Mouse (Mus musculus): ENCODE measurements around the gene Sgms1. TPM values are rescaled to one million over a fixed set of nuclear protein-coding genes. Genes with fewer than 3 reads are reported as not detected.

Sgms1 gene
- polyA plus RNA-seq, 2 experiments = 20.8 to 36.8 TPM

DNA sequence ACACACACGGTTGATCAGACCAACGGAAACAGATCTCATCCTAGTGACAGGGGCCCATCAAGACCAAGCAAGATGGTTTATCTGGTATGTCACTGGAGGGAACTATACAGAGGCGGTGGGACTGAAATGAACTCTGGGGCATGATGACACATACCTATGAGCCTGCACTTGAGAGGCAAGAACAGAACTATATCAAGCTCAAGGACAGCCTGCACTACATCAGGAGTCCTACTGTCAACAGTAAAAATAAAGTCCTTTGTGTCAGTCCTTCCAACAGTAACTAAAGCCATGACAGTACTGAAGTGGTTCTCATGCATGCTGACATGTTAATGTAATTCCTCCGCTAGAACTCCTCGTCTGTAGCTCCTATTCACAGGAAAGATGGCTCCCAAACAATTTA lies 49.3 kb downstream of the Sgms1 start:
- WGBS = 94% methylated on average over 5 of the region's 5 CpGs
- no peak for ATAC-seq (ENCODE audit: low FRiP score, low read depth)

GRCm38 (mm10) chr19:32337708-32338107 lies 51.8 kb downstream of the Sgms1 start:
- no peak overlapping the region for H3K4me2 ChIP-seq (replicated peaks; ENCODE audit: low read depth, low read length, severe bottlenecking)
- DNase-seq (ENCODE audit: low spot score) = peak; percentile 37
- H3K27ac ChIP-seq (replicated peaks; ENCODE audit: low read depth, low read length) = no peak overlapping the region
- TF ChIP-seq POLR2A (IDR thresholded peaks at IDR 0.05; ENCODE audit: borderline replicate concordance, extremely low read depth, insufficient read depth, insufficient read length) = no peak
- 24% methylated on average over 6 of the region's 6 CpGs for WGBS
- peak; percentile 45; the same call in 1 of the 2 replicates for ATAC-seq (ENCODE audit: low FRiP score, low read depth)
- H3K36me3 ChIP-seq (ENCODE audit: control insufficient read depth, insufficient read depth, low read length) = no peaks in the 10 kb centered on the region
- H3K4me3 ChIP-seq (replicated peaks; ENCODE audit: low read length) = no peak overlapping the region
- H3K9me3 ChIP-seq (ENCODE audit: control insufficient read depth, low read length) = no peaks in the 10 kb centered on the region
- H3K4me1 ChIP-seq (ENCODE audit: control insufficient read depth, insufficient read depth, low read length) = peaks cover 26% of the 10 kb centered on the region
- H3K9ac ChIP-seq (ENCODE audit: low read depth, low read length, severe bottlenecking) = no peak overlapping the region
- H3K27me3 ChIP-seq (ENCODE audit: control insufficient read depth, insufficient read depth, low read length) = no peaks in the 10 kb centered on the region

More for the DNA sequence above, 49.3 kb downstream of the Sgms1 start:
- Histone ChIP-seq H3K36me3 (ENCODE audit: control insufficient read depth, insufficient read depth, low read length) (no peaks in the 10 kb centered on the region), H3K27ac (replicated peaks; ENCODE audit: low read depth, low read length) (no peak overlapping the region), H3K9ac (ENCODE audit: low read depth, low read length, severe bottlenecking) (no peak overlapping the region), H3K4me2 (replicated peaks; ENCODE audit: low read depth, low read length, severe bottlenecking) (no peak overlapping the region), H3K4me1 (ENCODE audit: control insufficient read depth, insufficient read depth, low read length) (peaks cover 47% of the 10 kb centered on the region), H3K9me3 (ENCODE audit: control insufficient read depth, low read length) (no peaks in the 10 kb centered on the region), H3K27me3 (ENCODE audit: control insufficient read depth, insufficient read depth, low read length) (no peaks in the 10 kb centered on the region), H3K4me3 (replicated peaks; ENCODE audit: low read length) (no peak overlapping the region)
- DNase-seq (ENCODE audit: low spot score) = no peak
- no peak for TF ChIP-seq POLR2A (IDR thresholded peaks at IDR 0.05; ENCODE audit: borderline replicate concordance, extremely low read depth, insufficient read depth, insufficient read length)

DNA sequence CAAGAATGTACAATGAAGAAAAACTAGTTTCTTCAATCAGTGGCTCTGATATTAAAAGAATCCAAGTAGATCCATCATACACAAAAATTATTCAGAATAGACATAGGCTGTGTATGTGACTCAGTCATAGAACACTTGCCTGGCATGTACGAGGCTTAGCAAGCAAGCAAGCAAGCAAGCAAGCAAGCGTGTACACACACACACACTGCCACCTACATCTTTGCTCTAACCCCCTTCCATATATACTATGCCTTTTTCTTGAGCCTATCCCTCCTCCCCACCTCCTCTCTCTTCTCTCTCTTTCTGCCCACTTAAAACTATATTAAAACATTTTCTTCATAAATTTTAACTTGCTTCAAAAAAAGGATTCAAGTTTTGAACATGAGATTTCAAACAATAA lies 54.8 kb downstream of the Sgms1 start:
- H3K4me2 ChIP-seq (replicated peaks; ENCODE audit: low read depth, low read length, severe bottlenecking) = no peak overlapping the region
- 89% methylated on average over 2 of the region's 2 CpGs for WGBS
- DNase-seq (ENCODE audit: low spot score) (no peak), ATAC-seq (ENCODE audit: low FRiP score, low read depth) (no peak)
- no peak overlapping the region for H3K27ac ChIP-seq (replicated peaks; ENCODE audit: low read depth, low read length)
- peaks cover 8% of the 10 kb centered on the region for H3K4me1 ChIP-seq (ENCODE audit: control insufficient read depth, insufficient read depth, low read length)
- no peaks in the 10 kb centered on the region for H3K36me3 ChIP-seq (ENCODE audit: control insufficient read depth, insufficient read depth, low read length)
- no peak overlapping the region for H3K4me3 ChIP-seq (replicated peaks; ENCODE audit: low read length)
- no peak for TF ChIP-seq POLR2A (IDR thresholded peaks at IDR 0.05; ENCODE audit: borderline replicate concordance, extremely low read depth, insufficient read depth, insufficient read length)
- no peaks in the 10 kb centered on the region for H3K27me3 ChIP-seq (ENCODE audit: control insufficient read depth, insufficient read depth, low read length)
- H3K9ac ChIP-seq (ENCODE audit: low read depth, low read length, severe bottlenecking) = no peak overlapping the region
- no peaks in the 10 kb centered on the region for H3K9me3 ChIP-seq (ENCODE audit: control insufficient read depth, low read length)

GRCm38 (mm10) chr19:32333544-32333943 lies 56.0 kb downstream of the Sgms1 start:
- Histone ChIP-seq H3K4me1 (ENCODE audit: control insufficient read depth, insufficient read depth, low read length) (peaks cover 8% of the 10 kb centered on the region), H3K4me3 (replicated peaks; ENCODE audit: low read length) (no peak overlapping the region), H3K27ac (replicated peaks; ENCODE audit: low read depth, low read length) (no peak overlapping the region), H3K9me3 (ENCODE audit: control insufficient read depth, low read length) (no peaks in the 10 kb centered on the region), H3K4me2 (replicated peaks; ENCODE audit: low read depth, low read length, severe bottlenecking) (no peak overlapping the region), H3K27me3 (ENCODE audit: control insufficient read depth, insufficient read depth, low read length) (no peaks in the 10 kb centered on the region), H3K36me3 (ENCODE audit: control insufficient read depth, insufficient read depth, low read length) (peaks cover 2% of the 10 kb centered on the region; the same call in 1 of the 2 replicates), H3K9ac (ENCODE audit: low read depth, low read length, severe bottlenecking) (no peak overlapping the region)
- DNase-seq (ENCODE audit: low spot score) (no peak), ATAC-seq (ENCODE audit: low FRiP score, low read depth) (no peak; the same call in 1 of the 2 replicates)
- WGBS = 89% methylated on average over 4 of the region's 4 CpGs
- no peak for TF ChIP-seq POLR2A (IDR thresholded peaks at IDR 0.05; ENCODE audit: borderline replicate concordance, extremely low read depth, insufficient read depth, insufficient read length)

GRCm38 (mm10) chr19:32332779-32333460 lies 56.6 kb downstream of the Sgms1 start:
- TF ChIP-seq POLR2A (IDR thresholded peaks at IDR 0.05; ENCODE audit: borderline replicate concordance, extremely low read depth, insufficient read depth, insufficient read length) = no peak
- H3K9ac ChIP-seq (ENCODE audit: low read depth, low read length, severe bottlenecking) = no peak overlapping the region
- no peaks in the 10 kb centered on the region for H3K9me3 ChIP-seq (ENCODE audit: control insufficient read depth, low read length)
- 92% methylated on average over 17 of the region's 17 CpGs for WGBS
- no peak overlapping the region for H3K4me3 ChIP-seq (replicated peaks; ENCODE audit: low read length)
- peaks cover 2% of the 10 kb centered on the region; the same call in 1 of the 2 replicates for H3K36me3 ChIP-seq (ENCODE audit: control insufficient read depth, insufficient read depth, low read length)
- H3K27me3 ChIP-seq (ENCODE audit: control insufficient read depth, insufficient read depth, low read length) = no peaks in the 10 kb centered on the region
- DNase-seq (ENCODE audit: low spot score) (no peak), ATAC-seq (ENCODE audit: low FRiP score, low read depth) (no peak)
- H3K27ac ChIP-seq (replicated peaks; ENCODE audit: low read depth, low read length) = no peak overlapping the region
- H3K4me1 ChIP-seq (ENCODE audit: control insufficient read depth, insufficient read depth, low read length) = peaks cover 7% of the 10 kb centered on the region
- no peak overlapping the region for H3K4me2 ChIP-seq (replicated peaks; ENCODE audit: low read depth, low read length, severe bottlenecking)
